ENCODE assay signal across 19 mouse cellular contexts in the genomic region with DNA sequence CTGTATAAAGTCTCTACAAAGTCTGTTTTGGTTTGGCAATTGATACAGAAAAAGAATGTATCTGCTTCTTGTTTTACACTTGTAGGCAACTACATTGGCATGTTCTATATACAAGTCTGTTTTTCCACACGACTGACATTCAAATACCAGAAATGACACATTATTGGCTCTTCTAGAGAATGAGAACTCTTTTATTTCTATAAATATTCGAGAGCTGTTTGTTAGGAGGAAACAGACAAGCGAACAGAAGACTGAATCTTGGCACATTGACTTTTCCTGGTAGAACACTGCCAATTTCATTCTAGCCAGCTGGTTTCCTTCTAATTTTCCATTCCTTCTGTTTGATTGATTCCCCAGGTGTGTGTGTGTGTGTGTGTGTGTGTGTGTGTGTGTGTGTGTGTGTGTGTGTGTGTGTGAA.
DNase-seq lines count a peak whose midpoint lies in the region; ATAC-seq and TF ChIP-seq lines count a peak whose summit lies in the region.
"Had no signal": no experiment of that assay in that cellular context is flagged by ENCODE, and none has a peak within 500 bp of the region (broad histone marks: within the 10 kb centered on the region; RNA-seq: fewer than 3 reads in every experiment).

No protein-coding gene starts in this region.

- no peak overlapping the region for H3K4me2 ChIP-seq in forebrain, embryonic 16.5 days (ENCODE audit: low read length)
- H3K4me2 ChIP-seq: embryonic facial prominence, embryonic 13.5 days; heart, embryonic 11.5 days; hindbrain, embryonic 15.5 days; liver, embryonic 12.5 days had no signal

- peak; percentile 37 to 52 for DNase-seq in cerebellum, postnatal 14 days
- no peak for DNase-seq in cerebellum, adult 18-20 months
- DNase-seq in layer of hippocampus, adult 2 months (ENCODE audit: low spot score in 2 of 2), result peak; percentile 52 to 71
- DNase-seq in layer of hippocampus, postnatal 25 days (ENCODE audit: extremely low spot score in 1 of 2, low spot score in 1 of 2), result no peak
- DNase-seq in Muller cell, postnatal 12 days (ENCODE audit: inconsistent ontology term), result peak; percentile 22
- DNase-seq in natural killer cell, adult 2 months (ENCODE audit: low spot score in 2 of 2), result no peak
- DNase-seq in spleen, postnatal 10 days (ENCODE audit: low spot score in 2 of 2), result no peak
- DNase-seq: kidney, postnatal 14 days; right cerebral cortex, adult 18-20 months; thymus, postnatal 36 days had no signal

- no peaks in the 10 kb centered on the region for H3K9me3 ChIP-seq in forebrain, embryonic 16.5 days (ENCODE audit: control insufficient read depth, low read length)
- H3K9me3 ChIP-seq: embryonic facial prominence, embryonic 13.5 days; hindbrain, embryonic 15.5 days; liver, embryonic 12.5 days; midbrain, embryonic 10.5 days had no signal

- no peak overlapping the region for H3K4me3 ChIP-seq in layer of hippocampus, adult 2 months
- no peak overlapping the region for H3K4me3 ChIP-seq in forebrain, embryonic 16.5 days (replicated peaks; ENCODE audit: low read length)
- H3K4me3 ChIP-seq: embryonic facial prominence, embryonic 13.5 days; hindbrain, embryonic 15.5 days; liver, embryonic 12.5 days; midbrain, embryonic 10.5 days; myocyte had no signal

- H3K4me1 ChIP-seq in forebrain, embryonic 16.5 days (replicated peaks; ENCODE audit: control insufficient read depth, insufficient read depth, low read length), result no peaks in the 10 kb centered on the region
- H3K4me1 ChIP-seq: embryonic facial prominence, embryonic 13.5 days; hindbrain, embryonic 15.5 days; liver, embryonic 12.5 days; midbrain, embryonic 10.5 days had no signal

- H3K9ac ChIP-seq in forebrain, embryonic 16.5 days (replicated peaks; ENCODE audit: low read depth, low read length), result no peak overlapping the region
- H3K9ac ChIP-seq: embryonic facial prominence, embryonic 13.5 days; hindbrain, embryonic 15.5 days; liver, embryonic 12.5 days had no signal

- no peaks in the 10 kb centered on the region for H3K36me3 ChIP-seq in forebrain, embryonic 16.5 days (ENCODE audit: control insufficient read depth, insufficient read depth)
- H3K36me3 ChIP-seq: embryonic facial prominence, embryonic 13.5 days; hindbrain, embryonic 15.5 days; liver, embryonic 12.5 days; midbrain, embryonic 10.5 days had no signal

- H3K27ac ChIP-seq in layer of hippocampus, adult 2 months, result peak overlapping the region; percentile 60
- no peak overlapping the region for H3K27ac ChIP-seq in forebrain, embryonic 16.5 days (ENCODE audit: low read length)
- H3K27ac ChIP-seq: embryonic facial prominence, embryonic 13.5 days; hindbrain, embryonic 15.5 days; liver, embryonic 12.5 days; midbrain, embryonic 10.5 days had no signal

- WGBS in forebrain, embryonic 16.5 days, result 47% methylated on average over 3 of the region's 3 CpGs

- ATAC-seq in forebrain, embryonic 16.5 days, result peak; percentile 87
- ATAC-seq: intestine, postnatal 0 days; liver, embryonic 12.5 days; Patski had no signal

- H3K27me3 ChIP-seq in forebrain, embryonic 16.5 days (replicated peaks; ENCODE audit: control insufficient read depth, insufficient read depth, low read length), result peaks cover 4% of the 10 kb centered on the region; the same call in 1 of the 2 replicates
- H3K27me3 ChIP-seq: embryonic facial prominence, embryonic 13.5 days; hindbrain, embryonic 15.5 days; liver, embryonic 12.5 days; Patski had no signal

- TF ChIP-seq CTCF in layer of hippocampus, adult 2 months (conservative IDR thresholded peaks at IDR 0.05), result no peak

Comparison
In these comparisons a context has a peak if more than half of its experiments do, and no peak if none do; other contexts are left out.
1. DNase-seq: peak in cerebellum, postnatal 14 days (2 of 2), layer of hippocampus, adult 2 months (2 of 2) and Muller cell, postnatal 12 days (single experiment); none in cerebellum, adult 18-20 months (0 of 2), layer of hippocampus, postnatal 25 days (0 of 2), natural killer cell, adult 2 months (0 of 2) and spleen, postnatal 10 days (0 of 2).